Mouse (Mus musculus): ENCODE measurements around the gene 4930455H04Rik. TPM values are rescaled to one million over a fixed set of nuclear protein-coding genes. Genes with fewer than 3 reads are reported as not detected.

The 4930455H04Rik gene
- total RNA-seq (2015; ENCODE audit: low replicate concordance) (not detected in 2 replicates), total RNA-seq (2017; ENCODE audit: low replicate concordance) (not detected in 2 replicates)

DNA sequence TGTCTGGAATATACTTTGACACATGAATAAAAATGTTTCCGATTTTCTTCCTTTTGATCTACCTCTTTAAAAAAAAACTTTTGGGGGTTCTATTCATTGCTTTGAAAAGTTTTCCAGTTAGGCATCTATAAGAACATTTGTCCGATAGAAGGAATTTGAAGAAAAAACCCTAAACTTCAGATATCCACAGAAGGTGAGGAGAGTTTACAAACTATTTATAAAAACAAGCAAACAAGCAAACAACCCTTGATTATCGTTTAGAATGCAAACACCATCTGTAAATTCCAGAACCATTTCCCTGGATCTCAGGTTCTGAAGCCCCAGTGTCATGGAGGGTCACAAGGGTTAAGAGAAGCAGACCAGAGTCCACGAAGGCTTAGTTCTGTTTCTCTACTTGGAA lies at the start of gene 4930455H04Rik:
4930455H04Rik (plus strand) TSS at position 301 of the 400 bp plus-strand sequence.
- no peak for ATAC-seq (replicated peaks; ENCODE audit: low FRiP score, poor library complexity, severe bottlenecking)

DNA sequence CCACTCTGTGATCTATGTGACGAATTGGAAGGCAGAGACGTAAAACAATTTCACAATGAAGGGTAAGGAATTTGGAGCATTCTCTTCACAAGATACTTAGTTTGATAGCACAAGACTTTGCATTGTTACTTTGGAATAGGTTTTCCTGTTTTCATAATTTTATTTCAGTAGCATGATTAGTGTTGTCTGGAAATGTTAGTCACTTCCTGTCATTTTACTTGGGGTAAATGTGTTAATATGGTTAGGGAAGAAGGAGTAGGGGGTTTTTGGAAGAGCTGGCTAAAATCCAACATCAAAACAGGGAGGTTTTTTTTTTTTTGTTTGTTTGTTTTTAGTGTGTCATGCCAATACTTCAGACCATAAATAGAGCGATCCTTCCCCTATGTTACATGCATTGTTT lies 46.5 kb upstream of the 4930455H04Rik start:
- ATAC-seq (replicated peaks; ENCODE audit: low FRiP score, poor library complexity, severe bottlenecking), result no peak

DNA sequence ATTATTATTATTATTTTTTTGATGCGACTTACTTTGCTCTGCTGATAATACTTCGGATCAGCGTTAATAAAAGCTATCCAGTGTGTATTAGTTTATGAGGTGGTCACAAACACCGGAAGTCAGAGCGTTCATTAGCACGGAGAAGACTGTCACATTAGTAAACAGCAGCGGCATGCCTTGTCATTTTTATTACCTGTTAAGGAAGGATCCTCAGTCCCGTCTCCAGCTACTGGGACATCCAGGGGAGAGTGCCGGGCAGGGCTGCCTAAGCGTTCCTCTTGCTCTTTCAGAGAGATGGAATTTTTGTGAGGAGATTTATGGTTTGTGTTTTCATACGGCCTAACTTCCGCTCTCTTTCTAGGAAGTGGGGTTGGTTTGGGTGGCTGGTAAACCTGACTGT lies 45.0 kb upstream of the 4930455H04Rik start:
- ATAC-seq (replicated peaks; ENCODE audit: low FRiP score, poor library complexity, severe bottlenecking), result no peak

DNA sequence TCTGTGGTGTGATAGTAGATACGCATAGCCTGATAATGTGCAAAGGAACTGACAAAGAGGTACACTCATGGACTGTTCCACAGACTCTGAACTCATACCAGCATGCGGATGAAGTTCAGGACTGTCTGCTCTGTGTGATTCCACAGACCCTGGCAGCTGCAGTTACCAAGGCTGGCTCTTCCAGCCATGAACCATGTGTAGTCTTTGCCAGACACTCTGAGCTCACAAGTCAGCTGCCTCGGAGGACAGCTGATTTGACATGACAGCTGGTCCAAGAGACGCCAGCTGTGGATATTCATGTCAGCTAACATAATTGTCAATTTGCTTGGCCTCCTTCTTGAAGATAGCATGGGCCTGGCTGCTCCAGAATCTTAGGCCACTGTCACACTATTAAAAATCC lies 39.1 kb upstream of the 4930455H04Rik start:
- no peak for ATAC-seq (replicated peaks; ENCODE audit: low FRiP score, poor library complexity, severe bottlenecking)

DNA sequence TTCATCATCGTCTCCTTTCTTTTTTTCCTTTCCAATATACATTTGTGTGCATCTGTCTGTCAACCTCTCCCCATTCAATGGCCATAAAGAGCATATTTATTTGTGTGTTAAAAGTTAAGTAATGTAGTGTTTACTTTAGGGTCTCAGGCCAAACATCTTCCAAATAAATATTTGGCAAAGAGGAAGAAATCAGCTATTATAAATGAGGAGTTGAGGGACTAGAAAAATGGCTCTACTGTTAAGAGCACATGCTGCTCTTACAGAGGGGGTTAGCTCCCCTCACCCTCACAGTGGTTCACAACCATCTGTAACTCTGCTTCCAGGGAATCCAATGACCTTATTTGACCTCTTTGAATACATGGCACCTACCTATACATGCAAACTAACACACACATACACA lies 34.9 kb upstream of the 4930455H04Rik start:
- no peak for ATAC-seq (replicated peaks; ENCODE audit: low FRiP score, poor library complexity, severe bottlenecking)

DNA sequence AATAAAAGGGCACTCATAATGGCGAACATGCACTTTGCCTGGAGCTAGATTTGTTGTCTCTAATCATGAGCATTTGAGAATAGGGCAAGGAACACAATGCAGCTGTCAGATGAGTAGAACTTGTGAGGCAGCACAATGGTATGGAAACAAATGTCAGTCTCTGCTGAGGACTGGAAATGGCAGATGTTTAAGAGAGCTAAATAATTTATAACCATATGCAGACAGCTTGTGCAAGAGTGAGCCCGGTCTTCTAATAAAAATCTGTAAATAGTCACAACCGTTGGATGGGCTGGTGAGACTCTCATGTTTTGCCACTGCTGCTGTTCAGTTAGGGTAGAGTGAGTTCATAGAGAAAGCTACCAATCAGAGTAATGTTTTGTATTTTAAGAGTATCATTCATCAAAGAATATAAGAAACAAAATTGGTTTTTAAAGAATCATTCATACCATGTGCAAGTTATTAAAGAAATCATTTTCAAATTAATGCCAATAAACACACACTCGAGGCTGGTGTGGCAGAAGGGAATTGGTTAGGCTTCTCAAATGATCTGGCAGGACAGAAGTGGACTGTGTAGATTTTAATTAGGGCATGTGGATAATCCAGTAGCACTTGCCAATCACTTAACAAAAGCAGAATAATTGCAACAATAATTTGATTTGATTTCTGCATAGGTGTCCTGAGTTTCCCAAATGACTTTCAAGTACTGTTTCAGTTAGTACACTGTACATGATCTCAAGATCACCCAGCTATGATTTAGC lies 31.0 kb upstream of the 4930455H04Rik start:
- ATAC-seq (replicated peaks; ENCODE audit: low FRiP score, poor library complexity, severe bottlenecking), result no peak

DNA sequence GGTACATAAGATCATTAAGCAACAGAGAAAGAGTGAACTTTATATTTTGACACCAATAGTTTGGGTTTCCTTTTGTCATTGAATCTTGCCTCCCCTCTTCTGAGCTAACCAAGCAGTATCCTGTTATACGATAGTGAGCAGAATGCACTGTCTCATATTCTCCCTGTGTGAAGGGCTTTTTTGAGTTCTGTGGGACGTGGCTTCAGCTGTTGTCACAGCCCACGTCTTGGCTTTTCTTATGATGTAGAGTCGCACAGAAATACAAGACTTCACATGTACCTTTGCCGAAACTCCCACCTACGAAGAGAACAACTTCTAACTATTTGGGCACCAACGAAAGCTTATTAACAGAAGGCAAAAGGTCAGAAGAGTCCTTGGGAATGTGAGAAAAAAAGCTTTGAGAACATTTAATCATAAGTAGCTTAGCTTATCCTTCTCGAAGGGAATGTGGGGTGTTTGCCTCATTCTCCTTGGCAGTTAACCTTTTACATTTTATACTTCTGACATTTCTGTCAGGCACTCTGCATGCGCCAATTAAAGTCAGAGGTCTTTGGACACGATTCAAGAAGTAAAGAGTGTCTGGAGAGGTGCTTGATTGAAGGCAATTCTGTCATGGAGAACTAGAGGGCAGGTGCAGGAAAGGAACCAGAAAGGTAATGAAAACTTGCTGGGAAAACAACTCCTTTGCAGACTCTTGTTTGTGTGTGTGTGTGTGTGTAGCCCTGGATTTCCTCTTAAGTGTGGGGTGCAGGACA lies 27.1 kb upstream of the 4930455H04Rik start:
- no peak for ATAC-seq (replicated peaks; ENCODE audit: low FRiP score, poor library complexity, severe bottlenecking)

DNA sequence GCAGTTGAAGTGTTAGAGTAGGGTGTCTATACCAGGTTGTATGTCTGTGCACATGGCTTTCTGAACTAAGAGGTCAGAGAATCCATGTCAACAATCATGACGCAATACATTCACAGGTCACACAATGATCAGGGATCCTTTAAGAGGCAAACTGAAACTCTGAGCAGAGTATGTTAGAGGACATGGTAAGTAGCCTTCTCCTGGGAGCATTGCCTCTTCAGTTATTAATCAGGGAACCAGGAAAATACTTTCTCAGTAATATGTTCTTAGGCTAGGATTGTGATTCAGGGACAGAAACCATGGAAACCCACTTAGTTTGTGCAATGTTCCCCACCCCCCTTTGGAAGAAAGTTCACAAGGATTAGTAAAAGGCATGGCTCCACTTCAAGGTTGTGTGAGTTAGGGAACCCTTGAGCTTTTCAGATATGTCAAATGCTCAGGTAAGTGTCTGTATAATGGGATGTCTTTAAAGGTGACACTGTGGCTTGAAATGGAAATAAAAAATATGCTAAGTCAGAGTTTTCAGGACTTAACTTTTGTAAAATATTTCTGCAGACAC lies 26.4 kb upstream of the 4930455H04Rik start:
- ATAC-seq (replicated peaks; ENCODE audit: low FRiP score, poor library complexity, severe bottlenecking), result no peak

DNA sequence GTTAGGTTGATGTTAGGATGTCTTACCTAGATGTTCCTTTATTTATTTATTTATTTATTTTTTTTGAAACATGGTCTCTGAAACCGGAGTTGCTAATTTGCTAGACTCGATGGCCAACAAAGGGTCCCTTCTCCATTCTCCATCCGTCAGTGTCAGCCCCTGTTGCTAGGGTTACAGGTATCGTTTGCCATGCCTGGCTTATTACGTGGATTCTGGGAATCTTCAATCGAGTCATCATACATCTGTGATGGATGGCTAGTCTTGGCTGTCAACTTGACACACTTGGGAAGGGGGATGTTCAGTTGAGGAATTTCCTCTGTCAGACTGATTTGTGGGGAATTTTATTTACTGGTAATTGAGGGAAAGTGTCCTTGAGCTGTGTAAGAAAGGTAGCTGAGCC lies 25.3 kb upstream of the 4930455H04Rik start:
- ATAC-seq (replicated peaks; ENCODE audit: low FRiP score, poor library complexity, severe bottlenecking), result no peak

DNA sequence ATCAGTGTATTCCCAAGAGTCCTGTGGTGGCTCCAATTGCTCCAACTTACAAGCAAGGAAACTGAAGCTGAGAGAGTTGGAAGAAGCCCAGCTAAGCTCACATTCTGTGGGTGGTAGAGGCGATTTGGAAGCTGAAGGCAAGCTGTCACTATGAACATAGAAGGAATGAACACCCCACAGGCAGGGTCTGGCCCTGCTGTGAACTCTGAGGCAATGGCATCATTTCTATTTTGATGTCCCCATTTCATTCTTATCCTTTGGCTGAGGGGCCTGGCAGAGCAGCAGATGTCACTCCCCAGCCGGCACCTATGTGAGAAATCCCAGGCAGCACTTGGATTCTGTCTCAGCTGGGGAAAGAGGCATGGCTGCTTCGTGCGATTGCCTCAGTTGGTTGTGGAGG lies 24.6 kb upstream of the 4930455H04Rik start:
- ATAC-seq (replicated peaks; ENCODE audit: low FRiP score, poor library complexity, severe bottlenecking), result no peak

DNA sequence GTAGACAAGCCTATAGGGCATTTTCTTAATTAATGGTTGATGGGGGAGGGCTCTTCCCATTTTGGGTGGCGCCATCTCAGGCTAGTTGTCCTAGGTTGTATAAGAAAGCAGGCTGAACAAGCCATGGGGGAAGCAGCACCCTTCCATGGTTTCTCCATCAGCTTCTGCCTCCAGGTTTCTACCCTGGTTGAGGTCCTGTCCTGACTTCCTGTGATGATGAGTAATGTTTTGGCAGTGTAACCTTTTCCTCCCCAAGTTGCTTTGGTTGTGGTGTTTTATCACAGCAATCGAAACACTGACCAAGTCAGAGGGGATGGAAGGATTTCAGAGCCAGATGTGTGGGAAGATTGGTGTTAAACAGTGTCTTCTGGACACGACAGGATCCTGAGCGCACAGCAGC lies 21.6 kb upstream of the 4930455H04Rik start:
- ATAC-seq (replicated peaks; ENCODE audit: low FRiP score, poor library complexity, severe bottlenecking), result no peak

DNA sequence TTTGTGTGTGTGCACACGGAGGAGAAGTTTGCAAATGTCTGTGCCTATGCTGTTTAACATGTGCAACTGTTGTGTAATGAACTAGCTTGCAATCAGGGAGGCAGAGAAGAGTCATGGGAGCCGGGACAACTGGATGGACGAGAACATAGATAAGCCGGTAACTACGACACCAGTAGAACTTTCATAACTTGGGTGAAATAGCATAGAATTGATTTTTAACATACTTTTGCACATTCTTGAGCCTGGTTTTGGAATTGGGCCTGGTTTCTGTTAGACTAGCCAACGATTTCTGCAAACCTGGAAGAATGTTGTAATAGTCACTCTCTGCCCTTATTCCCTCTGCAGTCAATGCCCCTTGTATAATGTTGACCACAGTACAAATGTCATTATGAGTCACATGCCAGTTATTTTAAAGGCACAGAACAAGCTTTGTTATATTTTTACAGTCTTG lies 17.4 kb upstream of the 4930455H04Rik start:
- ATAC-seq (replicated peaks; ENCODE audit: low FRiP score, poor library complexity, severe bottlenecking), result no peak

DNA sequence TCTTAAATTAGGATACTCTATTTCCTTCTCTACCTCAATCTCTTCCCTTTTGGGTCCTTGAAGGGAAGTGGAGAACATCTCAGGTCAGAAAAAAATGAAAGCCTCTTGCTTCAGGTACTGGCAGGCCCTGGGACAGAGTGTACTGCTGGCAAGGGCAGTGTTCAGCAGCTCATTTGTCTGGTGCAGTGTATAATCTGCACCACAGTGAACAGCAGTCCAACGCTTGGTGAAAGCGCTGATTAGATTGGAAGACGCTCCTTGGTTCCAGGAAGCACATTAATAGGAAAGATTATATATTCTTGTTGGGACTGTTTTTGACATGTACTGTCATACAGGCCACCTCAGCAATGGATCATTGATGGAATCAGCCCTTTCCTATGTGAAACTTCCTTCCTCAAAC lies 16.6 kb upstream of the 4930455H04Rik start:
- ATAC-seq (replicated peaks; ENCODE audit: low FRiP score, poor library complexity, severe bottlenecking), result no peak

DNA sequence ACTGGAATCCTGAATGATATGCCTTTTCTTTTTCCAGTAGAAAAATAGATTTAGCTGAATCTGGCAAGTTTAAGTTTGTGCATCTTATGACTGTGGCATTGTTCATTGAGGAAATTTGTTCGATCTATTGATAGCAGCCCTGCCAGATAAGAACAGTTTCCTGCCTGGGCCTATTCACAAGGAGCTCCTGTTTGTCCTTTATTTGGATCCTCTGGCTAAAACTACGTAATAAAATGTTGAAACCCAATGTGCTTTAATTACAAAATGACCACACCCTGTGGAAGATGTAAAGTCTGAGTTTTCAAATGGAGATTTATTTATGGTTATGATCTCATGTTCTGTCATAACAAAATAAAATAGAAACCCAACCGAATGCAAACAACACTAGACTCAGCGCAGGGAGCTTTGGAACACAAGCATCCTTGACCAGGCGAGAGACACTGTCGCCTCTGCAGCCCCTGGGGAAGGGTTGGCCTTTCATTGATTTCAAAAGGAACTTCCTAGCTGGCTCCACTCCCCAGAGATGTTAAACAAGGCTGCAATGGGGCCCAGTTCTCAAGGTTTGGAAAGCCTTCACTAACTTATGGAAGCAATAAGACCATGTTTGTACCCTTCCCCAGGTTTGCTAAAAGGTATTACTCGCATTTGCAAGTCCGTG lies 15.7 kb upstream of the 4930455H04Rik start:
- ATAC-seq (replicated peaks; ENCODE audit: low FRiP score, poor library complexity, severe bottlenecking), result no peak

DNA sequence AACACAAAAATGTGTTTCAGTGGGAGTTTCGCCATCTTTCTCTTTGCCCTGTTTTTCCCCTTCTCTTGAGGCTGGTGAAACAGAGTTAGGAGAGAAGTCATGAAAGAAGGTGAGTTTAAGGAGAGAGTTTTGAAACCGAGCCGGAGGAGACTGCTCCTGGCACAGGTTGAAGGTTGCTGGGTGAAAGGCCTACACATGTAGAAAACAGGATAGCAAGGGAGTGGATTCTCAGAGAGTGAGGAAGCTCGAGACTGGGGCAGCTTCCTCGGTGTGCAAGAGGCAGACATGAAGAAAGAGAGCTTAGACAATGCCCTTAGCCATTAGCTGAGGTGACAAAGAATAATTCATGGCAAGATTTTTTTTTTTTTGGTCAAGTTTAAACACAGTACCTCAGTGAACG lies 14.7 kb upstream of the 4930455H04Rik start:
- no peak for ATAC-seq (replicated peaks; ENCODE audit: low FRiP score, poor library complexity, severe bottlenecking)

DNA sequence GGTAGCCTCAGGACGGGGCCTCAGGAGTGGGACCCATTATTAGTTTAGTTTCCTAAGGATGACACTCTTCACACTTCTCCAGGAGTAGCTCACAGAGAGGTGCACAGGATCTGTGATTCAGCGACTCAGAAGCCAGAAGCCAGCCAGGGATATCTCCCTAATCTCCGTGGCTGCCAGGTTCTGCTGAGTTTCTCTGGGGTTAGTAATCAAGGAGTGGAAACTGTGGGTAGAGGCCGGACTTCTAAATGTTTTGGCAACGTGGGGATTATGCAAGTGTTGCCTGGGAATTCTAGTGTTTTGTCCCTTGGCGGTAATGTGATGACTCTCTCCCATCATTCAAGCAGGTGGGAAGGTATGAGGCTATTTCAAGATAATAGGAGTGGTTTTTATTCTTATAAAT lies 13.0 kb upstream of the 4930455H04Rik start:
- no peak for ATAC-seq (replicated peaks; ENCODE audit: low FRiP score, poor library complexity, severe bottlenecking)

DNA sequence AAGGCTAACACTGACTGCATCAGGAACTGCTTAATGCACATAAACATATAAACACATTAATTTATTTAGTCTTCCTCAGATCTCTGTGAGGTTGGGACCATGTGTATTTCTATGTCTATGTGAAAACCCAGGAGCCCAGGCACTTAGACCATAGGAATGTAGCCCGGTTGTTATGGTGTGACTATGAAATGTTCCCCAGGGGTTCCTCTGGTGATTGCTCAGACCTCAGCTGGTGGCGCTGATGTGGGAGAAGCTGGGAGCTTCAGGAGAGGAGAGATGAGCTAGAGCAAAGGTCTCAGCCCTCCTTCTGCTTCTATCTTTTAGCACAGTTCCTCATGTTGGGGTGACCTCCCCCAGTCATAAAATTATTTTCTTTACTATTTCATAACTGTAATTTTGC lies 7.7 kb upstream of the 4930455H04Rik start:
- ATAC-seq (replicated peaks; ENCODE audit: low FRiP score, poor library complexity, severe bottlenecking), result no peak

DNA sequence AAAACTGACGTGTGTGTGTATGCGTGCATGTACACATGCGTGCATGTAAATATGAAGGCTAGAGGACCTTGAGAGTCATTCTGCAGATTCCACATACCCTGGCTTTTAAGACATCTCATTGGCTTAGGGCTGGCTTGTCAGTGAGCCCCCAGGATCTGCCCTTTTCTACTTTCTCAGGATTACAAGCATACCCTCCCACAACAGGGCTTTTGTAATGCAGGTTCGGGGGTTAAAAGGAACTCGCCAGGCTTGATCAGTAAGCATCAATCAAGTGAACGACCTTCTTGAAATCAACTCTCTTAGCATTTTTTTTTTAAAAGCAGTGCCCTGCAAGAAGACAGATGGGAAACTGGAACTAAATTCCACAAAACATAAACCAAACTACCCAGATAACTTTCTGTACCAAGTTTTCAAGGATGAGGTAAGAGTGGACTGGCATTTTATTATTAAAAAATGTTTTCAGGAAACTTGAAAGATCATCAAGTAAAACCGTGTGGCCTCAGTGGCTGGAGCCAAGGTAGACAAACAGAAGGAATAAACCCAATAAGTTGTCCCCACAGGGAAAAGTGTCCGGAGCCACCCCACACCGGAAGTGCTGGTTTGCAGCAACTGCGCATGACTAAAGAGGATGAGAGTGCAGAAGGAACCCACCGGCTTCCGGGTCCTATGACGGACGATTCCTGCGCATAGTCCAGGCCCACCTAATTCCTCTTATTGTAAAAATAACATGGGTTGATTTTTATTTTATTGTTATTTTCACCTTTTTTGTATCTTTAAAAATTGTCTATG lies 6.5 kb upstream of the 4930455H04Rik start:
- no peak for ATAC-seq (replicated peaks; ENCODE audit: low FRiP score, poor library complexity, severe bottlenecking)

DNA sequence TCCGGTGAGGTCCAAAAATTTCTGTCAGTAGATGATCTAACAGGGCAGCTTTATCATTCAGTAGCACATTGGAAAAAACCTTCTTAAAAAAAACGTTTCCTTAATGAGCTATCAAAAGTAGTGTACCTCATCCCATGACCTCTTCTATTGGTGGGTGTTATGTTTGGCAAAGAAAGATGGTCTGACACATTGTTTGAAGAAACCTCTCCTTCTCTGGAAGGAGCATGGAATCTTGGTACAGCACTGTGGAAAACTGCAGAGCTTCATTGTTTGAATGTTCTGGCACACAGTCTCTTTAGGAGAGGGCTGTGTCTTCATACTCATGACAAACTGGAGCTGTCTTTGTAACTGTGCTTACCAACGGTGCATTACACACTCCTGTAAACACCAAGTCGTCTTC lies 4.9 kb upstream of the 4930455H04Rik start:
- ATAC-seq (replicated peaks; ENCODE audit: low FRiP score, poor library complexity, severe bottlenecking), result no peak

DNA sequence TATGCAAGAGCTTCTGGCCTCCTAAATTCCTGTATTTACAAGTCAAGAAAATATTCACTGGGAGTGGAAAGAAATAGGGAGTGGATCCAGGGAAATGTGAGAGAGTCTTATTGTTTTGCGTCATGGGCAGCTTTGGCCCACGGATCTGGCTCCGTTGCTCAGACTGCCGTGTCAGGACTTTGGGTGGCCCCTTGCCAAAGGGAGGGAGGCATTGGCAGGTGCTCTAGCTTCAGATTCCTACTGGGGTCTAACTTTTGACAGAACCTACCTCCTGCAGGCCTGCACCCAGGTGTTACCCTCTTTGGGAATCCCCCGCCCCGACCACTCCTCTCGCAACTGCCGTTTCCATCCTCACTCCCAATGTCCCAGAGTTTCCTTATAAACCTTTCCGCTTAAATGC lies 3.6 kb upstream of the 4930455H04Rik start:
- no peak for ATAC-seq (replicated peaks; ENCODE audit: low FRiP score, poor library complexity, severe bottlenecking)
